Mouse (Mus musculus) heart, postnatal 36 days (tissue): ENCODE measurements around the gene Bex2. TPM values are rescaled to one million over a fixed set of nuclear protein-coding genes. Genes with fewer than 3 reads are reported as not detected.

ENCODE experiments used
- total RNA-seq, 2 experiments: library from RNA; stranded (reverse); gene quantifications; 2 replicates each; pipeline ENCODE4 v1.2.3; 2021

Bex2 gene
- total RNA-seq, 2 experiments from 2014 or later, result not detected

Other genes starting within 250 kb of the Bex2 start
- 1 to 10 TPM; 1.7 to 1.8 TPM for gene Gprasp2, start 229.2 kb downstream of the Bex2 start, total RNA-seq
- gene Arxes2, start 74.4 kb downstream of the Bex2 start, total RNA-seq, result 1 to 10 TPM; 1.4 to 2.2 TPM
- gene Arxes1, start 34.9 kb downstream of the Bex2 start, total RNA-seq, result under 1 TPM; 0.25 to 0.33 TPM
- under 1 TPM in 1 of 2 experiments, not detected in 1; 0.17 TPM for gene Nxf3, start 17.0 kb upstream of the Bex2 start, total RNA-seq
- 1 to 10 TPM in 1 of 2 experiments, under 1 TPM in 1; 0.49 to 1.2 TPM for gene Bex4, start 70.8 kb upstream of the Bex2 start, total RNA-seq
- 10 to 100 TPM; 17.0 to 19.2 TPM for gene Tceal8, start 104.1 kb upstream of the Bex2 start, total RNA-seq
- under 1 TPM in 1 of 2 experiments, not detected in 1; 0.58 TPM for gene Tceal5, start 135.6 kb upstream of the Bex2 start, total RNA-seq
- 1 to 10 TPM in 1 of 2 experiments, not detected in 1; 1.1 TPM for gene Tceal7, start 146.5 kb upstream of the Bex2 start, total RNA-seq
- gene Bex1, start 147.3 kb upstream of the Bex2 start, total RNA-seq, result 1 to 10 TPM; 2.7 to 3.1 TPM
- 10 to 100 TPM; 26.8 to 32.9 TPM for gene Tceal9, start 176.8 kb upstream of the Bex2 start, total RNA-seq
- 10 to 100 TPM in 1 of 2 experiments, 1 to 10 TPM in 1; 8.3 to 15.1 TPM for gene Bex3, start 202.0 kb upstream of the Bex2 start, total RNA-seq